Mouse (Mus musculus) E14TG2a.4 (cell line): ENCODE data around the gene Klhl33.
"Not testable (repeated sequence)": the region's sequence is repeated elsewhere in the genome, so short reads cannot be mapped to it uniquely, and the experiment has no call there.

Experiments used
- H3K27me3 ChIP-seq: 2 replicates; pipeline ENCODE4 v1.6.1; 2014; ENCODE audit warnings: low read length, control low read depth; ENCODE audit not compliant: insufficient read depth
- H3K36me3 ChIP-seq: 2 replicates; pipeline ENCODE4 v1.6.1; 2014; ENCODE audit warnings: low read length, control low read depth; ENCODE audit not compliant: insufficient read depth
- H3K4me1 ChIP-seq: replicated peaks from 2 replicates; pipeline ENCODE4 v1.6.1; 2014; ENCODE audit warnings: low read depth, low read length, control low read depth
- H3K4me3 ChIP-seq: replicated peaks from 2 replicates; pipeline ENCODE4 v1.5.1; 2014; ENCODE audit warnings: mild to moderate bottlenecking, low read length
- H3K9me3 ChIP-seq: 2 replicates; pipeline ENCODE4 v1.6.1; 2014; ENCODE audit warnings: low read length, control low read depth
- CTCF ChIP-seq: conservative IDR thresholded peaks from 2 replicates; pipeline ENCODE4 v1.5.1; 2014; ENCODE audit warnings: low read length
- NANOG ChIP-seq: IDR thresholded peaks from 2 replicates; pipeline ENCODE4 v1.6.1; 2014; ENCODE audit warnings: borderline replicate concordance, low read length, mixed read lengths
- POU5F1 ChIP-seq: IDR thresholded peaks from 2 replicates; pipeline ENCODE4 v1.6.1; 2014; ENCODE audit warnings: low read length, borderline replicate concordance

Gene Klhl33

DNA sequence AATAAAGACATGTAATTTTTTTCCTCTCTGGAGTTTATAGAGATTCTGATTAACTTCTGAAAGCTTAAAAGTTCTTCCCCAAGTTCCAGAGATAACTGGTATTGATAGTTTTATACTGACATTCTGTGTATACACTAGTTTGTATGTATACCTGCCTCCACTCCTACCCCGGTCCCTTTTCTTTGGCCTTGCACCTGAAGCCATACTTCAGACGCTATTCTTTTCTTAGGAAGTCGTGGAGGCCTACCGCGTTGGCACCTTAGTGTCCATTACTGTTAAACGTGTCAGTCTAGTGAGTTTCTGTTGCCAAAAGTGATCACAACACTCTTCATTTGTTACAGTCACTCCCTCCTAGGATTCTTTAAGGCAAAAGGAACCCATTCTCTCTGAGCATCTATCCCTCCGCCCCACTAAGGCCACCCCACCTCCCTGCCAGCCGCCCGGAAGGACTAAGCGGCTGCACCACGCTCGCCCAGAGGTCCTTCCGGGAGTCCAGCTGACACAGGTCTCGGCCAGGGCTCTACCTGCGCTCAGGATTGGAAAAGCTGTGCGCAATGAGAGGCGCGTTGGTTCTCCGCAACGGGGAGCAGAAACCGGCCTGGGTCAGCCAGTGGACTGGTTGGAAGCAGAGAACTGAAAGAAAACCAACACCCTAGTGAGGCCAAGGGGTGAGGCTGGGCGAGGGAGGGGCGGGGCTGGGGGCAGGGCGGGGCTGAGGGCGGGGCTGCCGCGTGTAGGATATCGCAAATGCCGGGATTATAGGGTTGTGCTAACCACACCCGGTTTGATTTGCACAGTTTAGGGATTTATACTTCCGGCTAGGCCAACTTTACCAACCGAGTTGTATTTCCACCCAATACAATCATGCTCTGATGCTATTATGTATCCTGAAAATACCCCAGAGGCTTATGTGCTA is 27.2 kb downstream of the Klhl33 start, which contains the start of gene Tep1:
Tep1 (minus strand) TSS at position 672 of the 916 bp plus-strand sequence.
- Histone ChIP-seq H3K9me3 (no peaks in the 10 kb centered on the region), H3K36me3 (peaks cover 28% of the 10 kb centered on the region), H3K4me1 (peaks cover 15% of the 10 kb centered on the region), H3K27me3 (no peaks in the 10 kb centered on the region), H3K4me3 (peak within 1 kb of the TSS; percentile 81)
- no peak for TF ChIP-seq CTCF
- no peak for TF ChIP-seq POU5F1
- TF ChIP-seq NANOG: no peak

GRCm38 (mm10) chr14:50868656-50869055 is 28.7 kb downstream of the Klhl33 start:
- Histone ChIP-seq H3K4me1 (peaks cover 15% of the 10 kb centered on the region), H3K9me3 (no peaks in the 10 kb centered on the region), H3K4me3 (no peak overlapping the region), H3K27me3 (no peaks in the 10 kb centered on the region), H3K36me3 (peaks cover 28% of the 10 kb centered on the region)
- TF ChIP-seq NANOG (no peak), POU5F1 (no peak), CTCF (no peak)

- Histone ChIP-seq H3K36me3 (peaks cover 31% of the 10 kb centered on the region), H3K4me1 (peaks cover 19% of the 10 kb centered on the region), H3K9me3 (no peaks in the 10 kb centered on the region), H3K27me3 (no peaks in the 10 kb centered on the region), H3K4me3 (no peak overlapping the region)
- TF ChIP-seq CTCF (no peak), POU5F1 (no peak), NANOG (no peak)
These were observed 29.1 kb downstream of the Klhl33 start for GRCm38 (mm10) chr14:50868211-50868610.

DNA sequence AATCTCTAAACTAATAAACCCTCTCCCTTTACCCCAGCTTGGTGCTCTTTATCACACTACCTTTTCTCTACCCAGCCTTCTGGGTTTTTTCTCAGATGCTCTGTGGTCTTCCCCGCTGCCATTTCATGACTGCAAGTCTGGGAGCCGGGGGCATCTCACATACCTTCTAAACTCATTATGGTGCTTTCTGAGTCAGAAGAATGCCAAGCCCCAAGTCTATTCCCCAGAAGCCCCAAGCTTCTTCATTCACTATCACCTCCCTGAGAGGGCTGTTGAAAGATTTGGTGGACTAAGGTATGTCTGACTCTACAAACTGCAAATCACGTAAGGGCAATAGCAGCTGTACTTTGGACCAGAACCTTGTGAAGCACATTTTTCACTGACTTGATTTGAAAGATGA is 30.3 kb downstream of the Klhl33 start:
- H3K4me3 ChIP-seq: no peak overlapping the region
- peaks cover 19% of the 10 kb centered on the region for H3K4me1 ChIP-seq
- TF ChIP-seq NANOG: no peak
- TF ChIP-seq CTCF: no peak
- TF ChIP-seq POU5F1: no peak
- peaks cover 39% of the 10 kb centered on the region for H3K36me3 ChIP-seq
- H3K9me3 ChIP-seq: 0 out of 2 replicates have a peak, but pooled peaks cover 4% of the 10 kb centered on the region
- no peaks in the 10 kb centered on the region for H3K27me3 ChIP-seq

DNA sequence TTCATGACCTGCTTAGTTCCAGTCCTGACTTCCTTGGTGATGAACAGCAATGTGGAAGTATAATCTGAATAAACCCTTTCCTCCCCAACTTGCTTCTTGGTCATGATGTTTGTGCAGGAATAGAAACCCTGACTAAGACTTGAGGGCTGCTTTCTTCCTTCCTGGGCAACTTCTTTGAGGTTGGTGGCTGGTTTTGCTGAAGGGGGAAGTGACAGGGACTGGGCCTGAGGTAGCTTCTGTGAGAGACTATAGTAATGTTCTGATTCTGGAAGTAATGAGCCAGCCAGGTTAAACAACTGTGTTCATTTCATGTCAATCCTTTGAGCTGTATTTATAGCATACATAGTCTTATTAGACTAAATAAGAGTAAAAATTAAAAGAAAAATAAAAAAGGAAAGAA is 32.3 kb downstream of the Klhl33 start:
- H3K4me1 ChIP-seq, H3K4me3 ChIP-seq, H3K27me3 ChIP-seq, H3K9me3 ChIP-seq: not testable (repeated sequence)
- H3K36me3 ChIP-seq: peaks cover 53% of the 10 kb centered on the region

- H3K36me3 ChIP-seq: peaks cover 59% of the 10 kb centered on the region
- no peaks in the 10 kb centered on the region for H3K27me3 ChIP-seq
- peaks cover 4% of the 10 kb centered on the region; the same call in 1 of the 2 replicates for H3K4me1 ChIP-seq
- TF ChIP-seq NANOG: no peak
- no peak for TF ChIP-seq CTCF
- TF ChIP-seq POU5F1: no peak
- peaks cover 7% of the 10 kb centered on the region; the same call in 1 of the 2 replicates for H3K9me3 ChIP-seq
- no peak overlapping the region for H3K4me3 ChIP-seq
These were observed 34.7 kb downstream of the Klhl33 start for GRCm38 (mm10) chr14:50862641-50863040.

- peaks cover 3% of the 10 kb centered on the region; the same call in 1 of the 2 replicates for H3K9me3 ChIP-seq
- peaks cover 5% of the 10 kb centered on the region; the same call in 1 of the 2 replicates for H3K4me1 ChIP-seq
- TF ChIP-seq NANOG (no peak), CTCF (no peak), POU5F1 (no peak)
- H3K4me3 ChIP-seq: no peak overlapping the region
- H3K27me3 ChIP-seq: no peaks in the 10 kb centered on the region
- H3K36me3 ChIP-seq: peaks cover 56% of the 10 kb centered on the region
These were observed 41.5 kb downstream of the Klhl33 start for GRCm38 (mm10) chr14:50855788-50856187.
